Mouse (Mus musculus) left cerebral cortex, adult 18-20 months (tissue): ENCODE results near the gene Ccdc47. TPM values are rescaled to one million over a fixed set of nuclear protein-coding genes. Genes with fewer than 3 reads are reported as not detected.
"Not testable (repeated sequence)": the region's sequence is repeated elsewhere in the genome, so short reads cannot be mapped to it uniquely, and the experiment has no call there.

Experiments used
- DNase-seq, 2 experiments: peaks; one replicate each; pipeline ENCODE4 v3.0.0; 2021 to 2022; ENCODE audit warnings: low spot score in 2 of 2, mixed read lengths in 1 of 2
- long read RNA-seq, 2 experiments: library from polyadenylated mRNA; stranded (forward); transcript quantifications; one replicate each; pipeline ENCODE4 v2.0.0; 2021
- total RNA-seq, 2 experiments: library from RNA; stranded (reverse); gene quantifications; 2 replicates each; pipeline ENCODE4 v1.2.3; 2021

The Ccdc47 gene
- total RNA-seq: 10 to 100 TPM; 84.2 to 91.5 TPM
- long read RNA-seq, experiment 1, full-length matches to known transcripts: 142 of 164 reads
- long read RNA-seq, experiment 1, partial matches to known transcripts: 15 of 164 reads
- long read RNA-seq, experiment 1, other reads (novel, unspliced or antisense): 7 of 164 reads
- long read RNA-seq, experiment 2, full-length matches to known transcripts: 117 of 140 reads
- long read RNA-seq, experiment 2, partial matches to known transcripts: 9 of 140 reads
- long read RNA-seq, experiment 2, other reads (novel, unspliced or antisense): 14 of 140 reads

GRCm38 (mm10) chr11:106215927-106216729 is at the start of gene Ccdc47:
Gene Ccdc47 (minus strand): TSS chr11:106216344.
- DNase-seq: peak; percentile 95 to 97

GRCm38 (mm10) chr11:106265570-106265969 is 49.4 kb upstream of the Ccdc47 start:
- DNase-seq: no peak

GRCm38 (mm10) chr11:106264988-106265387 is 48.8 kb upstream of the Ccdc47 start:
- no peak for DNase-seq

- DNase-seq: no peak
Measured at GRCm38 (mm10) chr11:106263963-106264362, 47.8 kb upstream of the Ccdc47 start.

GRCm38 (mm10) chr11:106260826-106261450 is 44.8 kb upstream of the Ccdc47 start:
- no peak for DNase-seq

- no peak for DNase-seq
Measured at GRCm38 (mm10) chr11:106256775-106257174, 40.6 kb upstream of the Ccdc47 start.

GRCm38 (mm10) chr11:106255685-106256451 is 39.7 kb upstream of the Ccdc47 start, which contains the start of the genes Ftsj3 and Psmc5:
Gene Ftsj3 (minus strand): TSS chr11:106256079.
Gene Psmc5 (plus strand): TSS chr11:106256154.
- peak; percentile 98 to 99 for DNase-seq

- DNase-seq: no peak
Measured at GRCm38 (mm10) chr11:106255174-106255573, 39.0 kb upstream of the Ccdc47 start.

GRCm38 (mm10) chr11:106254767-106255166 is 38.6 kb upstream of the Ccdc47 start:
- no peak for DNase-seq

GRCm38 (mm10) chr11:106249326-106249725 is 33.2 kb upstream of the Ccdc47 start:
- DNase-seq: no peak

- DNase-seq: no peak
Measured at GRCm38 (mm10) chr11:106246834-106247233, 30.7 kb upstream of the Ccdc47 start.

- DNase-seq: not testable (repeated sequence)
Measured at GRCm38 (mm10) chr11:106233978-106234377, 17.8 kb upstream of the Ccdc47 start.

- DNase-seq: no peak
Measured at GRCm38 (mm10) chr11:106220603-106221002, 4.5 kb upstream of the Ccdc47 start.

- peak; percentile 89 to 93 for DNase-seq
Measured at GRCm38 (mm10) chr11:106216730-106217490, 766 bp upstream of the Ccdc47 start, which contains the start of gene Ddx42. Gene Ddx42 (plus strand): TSS chr11:106216926.

GRCm38 (mm10) chr11:106215450-106215859 is 689 bp downstream of the Ccdc47 start:
- DNase-seq: no peak

- DNase-seq: no peak
Measured at GRCm38 (mm10) chr11:106214856-106215255, 1.3 kb downstream of the Ccdc47 start.

GRCm38 (mm10) chr11:106212771-106213170 is 3.4 kb downstream of the Ccdc47 start:
- DNase-seq: no peak

GRCm38 (mm10) chr11:106202123-106202465 is 14.1 kb downstream of the Ccdc47 start, which contains the start of gene Strada:
Gene Strada (minus strand): TSS chr11:106202168.
- DNase-seq: no peak

- no peak for DNase-seq
Measured at GRCm38 (mm10) chr11:106201337-106202122, 14.6 kb downstream of the Ccdc47 start.
